Mouse (Mus musculus): ENCODE data around the gene Cxcr6. TPM values are rescaled to one million over a fixed set of nuclear protein-coding genes. Genes with fewer than 3 reads are reported as not detected.

Gene Cxcr6
- total RNA-seq (2014; rRNA removed) (not detected in 2 replicates), polyA plus RNA-seq (2015; fragmentation: Nextera tagmentation; extraction: Ambion mirVana) (0.12 TPM in 1 of 2 replicates, not detected in the other)

- Histone ChIP-seq H3K27me3 (ENCODE audit: insufficient read depth, low read length) (no peaks in the 10 kb centered on the region), H3K4me1 (ENCODE audit: insufficient read depth, low read length) (no peaks in the 10 kb centered on the region), H3K4me2 (ENCODE audit: low read depth, low read length, poor library complexity, severe bottlenecking) (no peak within 1 kb of the TSS), H3K9me3 (ENCODE audit: low read length) (no peaks in the 10 kb centered on the region), H3K27ac (ENCODE audit: low read depth, low read length) (no peak within 1 kb of the TSS), H3K9ac (replicated peaks; ENCODE audit: low read length, poor library complexity, severe bottlenecking) (no peak within 1 kb of the TSS), H3K36me3 (ENCODE audit: insufficient read depth, low read length) (peaks cover 10% of the 10 kb centered on the region; the same call in 1 of the 2 replicates), H3K4me3 (ENCODE audit: low read depth, low read length) (no peak within 1 kb of the TSS)
- DNase-seq (ENCODE audit: low spot score) (no peak), ATAC-seq (ENCODE audit: low FRiP score) (no peak)
- 84% methylated on average over 5 of the region's 5 CpGs for WGBS
- TF ChIP-seq CTCF (IDR thresholded peaks at IDR 0.05) = no peak
Measured at GRCm38 (mm10) chr9:123806267-123806666, at the start of gene Cxcr6. Cxcr6 (plus strand) TSS chr9:123806475.

- no peak for TF ChIP-seq CTCF (IDR thresholded peaks at IDR 0.05)
- no peak for ATAC-seq (ENCODE audit: low FRiP score)
- Histone ChIP-seq H3K9me3 (ENCODE audit: low read length) (no peaks in the 10 kb centered on the region), H3K36me3 (ENCODE audit: insufficient read depth, low read length) (no peaks in the 10 kb centered on the region), H3K27ac (ENCODE audit: low read depth, low read length) (no peak overlapping the region), H3K9ac (replicated peaks; ENCODE audit: low read length, poor library complexity, severe bottlenecking) (no peak overlapping the region), H3K4me2 (ENCODE audit: low read depth, low read length, poor library complexity, severe bottlenecking) (no peak overlapping the region), H3K27me3 (ENCODE audit: insufficient read depth, low read length) (no peaks in the 10 kb centered on the region), H3K4me1 (ENCODE audit: insufficient read depth, low read length) (no peaks in the 10 kb centered on the region), H3K4me3 (ENCODE audit: low read depth, low read length) (no peak overlapping the region)
- 84% methylated on average over 3 of the region's 3 CpGs for WGBS
- DNase-seq (ENCODE audit: low spot score) = no peak
Measured at GRCm38 (mm10) chr9:123756752-123757151, 49.5 kb upstream of the Cxcr6 start.

GRCm38 (mm10) chr9:123757326-123757725 lies 48.9 kb upstream of the Cxcr6 start:
- Histone ChIP-seq H3K27ac (ENCODE audit: low read depth, low read length) (no peak overlapping the region), H3K36me3 (ENCODE audit: insufficient read depth, low read length) (no peaks in the 10 kb centered on the region), H3K4me3 (ENCODE audit: low read depth, low read length) (no peak overlapping the region), H3K9ac (replicated peaks; ENCODE audit: low read length, poor library complexity, severe bottlenecking) (no peak overlapping the region), H3K27me3 (ENCODE audit: insufficient read depth, low read length) (no peaks in the 10 kb centered on the region), H3K4me2 (ENCODE audit: low read depth, low read length, poor library complexity, severe bottlenecking) (no peak overlapping the region), H3K4me1 (ENCODE audit: insufficient read depth, low read length) (no peaks in the 10 kb centered on the region), H3K9me3 (ENCODE audit: low read length) (no peaks in the 10 kb centered on the region)
- WGBS = 66% methylated on average over 2 of the region's 2 CpGs
- no peak for ATAC-seq (ENCODE audit: low FRiP score)
- TF ChIP-seq CTCF (IDR thresholded peaks at IDR 0.05) = no peak
- no peak for DNase-seq (ENCODE audit: low spot score)

DNA sequence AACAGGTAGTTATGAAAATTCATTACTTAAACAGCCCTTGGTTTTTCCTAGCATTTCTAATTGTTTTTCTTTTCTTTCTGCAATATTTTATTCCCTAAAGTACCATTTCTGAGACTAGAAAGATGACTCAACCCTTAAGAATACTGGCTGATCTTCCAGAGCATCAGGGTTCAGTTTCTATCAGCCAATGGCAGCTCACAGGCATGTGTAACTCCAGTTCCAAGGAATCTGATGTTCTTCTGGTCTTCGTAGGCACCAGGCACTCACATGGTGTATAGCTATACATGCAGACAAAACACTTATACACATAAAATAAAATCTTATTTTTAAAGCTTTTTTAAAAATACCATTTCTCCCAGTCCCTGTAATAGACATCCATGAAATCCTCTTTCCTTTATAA lies 48.1 kb upstream of the Cxcr6 start:
- Histone ChIP-seq H3K4me3 (ENCODE audit: low read depth, low read length) (no peak overlapping the region), H3K9me3 (ENCODE audit: low read length) (no peaks in the 10 kb centered on the region), H3K9ac (replicated peaks; ENCODE audit: low read length, poor library complexity, severe bottlenecking) (no peak overlapping the region), H3K4me1 (ENCODE audit: insufficient read depth, low read length) (no peaks in the 10 kb centered on the region), H3K27me3 (ENCODE audit: insufficient read depth, low read length) (no peaks in the 10 kb centered on the region), H3K27ac (ENCODE audit: low read depth, low read length) (no peak overlapping the region), H3K4me2 (ENCODE audit: low read depth, low read length, poor library complexity, severe bottlenecking) (no peak overlapping the region), H3K36me3 (ENCODE audit: insufficient read depth, low read length) (no peaks in the 10 kb centered on the region)
- 79% methylated on average over 1 of the region's 1 CpGs for WGBS
- no peak for ATAC-seq (ENCODE audit: low FRiP score)
- DNase-seq (ENCODE audit: low spot score) = no peak
- TF ChIP-seq CTCF (IDR thresholded peaks at IDR 0.05) = no peak

DNA sequence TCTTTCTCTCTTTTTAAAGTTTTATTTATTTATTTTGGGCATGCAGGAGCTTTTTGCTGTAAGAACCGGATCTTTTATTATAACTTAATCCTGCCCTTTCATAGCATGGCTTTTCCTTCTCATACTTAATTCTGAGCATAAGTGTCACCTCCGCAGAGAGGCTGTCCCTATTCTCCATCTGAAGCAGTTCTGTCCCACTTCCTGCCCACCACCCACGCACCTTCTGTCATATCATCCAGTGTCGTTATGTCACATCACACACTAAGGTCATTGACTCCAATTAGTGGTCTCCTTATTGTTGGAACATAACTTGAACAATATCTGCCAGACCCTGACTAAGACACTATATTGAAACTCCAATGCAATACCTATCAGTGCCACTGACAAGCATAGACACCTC lies 47.6 kb upstream of the Cxcr6 start:
- H3K4me1 ChIP-seq (ENCODE audit: insufficient read depth, low read length) = no peaks in the 10 kb centered on the region
- TF ChIP-seq CTCF (IDR thresholded peaks at IDR 0.05) = no peak
- H3K4me2 ChIP-seq (ENCODE audit: low read depth, low read length, poor library complexity, severe bottlenecking) = no peak overlapping the region
- ATAC-seq (ENCODE audit: low FRiP score) (no peak), DNase-seq (ENCODE audit: low spot score) (no peak)
- WGBS = 86% methylated on average over 4 of the region's 4 CpGs
- H3K4me3 ChIP-seq (ENCODE audit: low read depth, low read length) = no peak overlapping the region
- no peak overlapping the region for H3K9ac ChIP-seq (replicated peaks; ENCODE audit: low read length, poor library complexity, severe bottlenecking)
- H3K27me3 ChIP-seq (ENCODE audit: insufficient read depth, low read length) = no peaks in the 10 kb centered on the region
- no peak overlapping the region for H3K27ac ChIP-seq (ENCODE audit: low read depth, low read length)
- H3K36me3 ChIP-seq (ENCODE audit: insufficient read depth, low read length) = no peaks in the 10 kb centered on the region
- no peaks in the 10 kb centered on the region for H3K9me3 ChIP-seq (ENCODE audit: low read length)

DNA sequence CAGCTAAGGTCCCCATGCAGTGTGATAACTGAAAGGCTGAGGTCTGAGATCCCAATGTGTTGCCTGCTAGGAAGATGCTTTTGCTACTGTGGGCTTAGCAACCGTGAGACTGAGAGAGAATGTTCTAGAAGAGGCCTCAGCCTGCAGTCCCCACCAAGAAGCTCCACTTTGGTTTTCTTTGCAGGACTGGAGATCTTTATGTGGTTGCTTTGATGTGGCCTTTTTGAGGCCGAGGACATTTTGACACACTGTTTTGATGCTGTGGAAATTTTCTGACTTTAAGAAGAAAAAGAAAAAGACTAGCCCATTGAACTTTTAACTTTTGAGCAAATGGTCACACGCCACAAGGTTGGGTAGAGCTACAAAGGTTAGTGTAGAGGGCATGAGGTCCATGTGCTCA lies 45.5 kb upstream of the Cxcr6 start:
- Histone ChIP-seq H3K9ac (replicated peaks; ENCODE audit: low read length, poor library complexity, severe bottlenecking) (no peak overlapping the region), H3K27me3 (ENCODE audit: insufficient read depth, low read length) (no peaks in the 10 kb centered on the region), H3K4me3 (ENCODE audit: low read depth, low read length) (no peak overlapping the region), H3K4me1 (ENCODE audit: insufficient read depth, low read length) (no peaks in the 10 kb centered on the region), H3K9me3 (ENCODE audit: low read length) (no peaks in the 10 kb centered on the region), H3K27ac (ENCODE audit: low read depth, low read length) (no peak overlapping the region), H3K4me2 (ENCODE audit: low read depth, low read length, poor library complexity, severe bottlenecking) (no peak overlapping the region), H3K36me3 (ENCODE audit: insufficient read depth, low read length) (no peaks in the 10 kb centered on the region)
- DNase-seq (ENCODE audit: low spot score) (no peak), ATAC-seq (ENCODE audit: low FRiP score) (no peak)
- WGBS = 91% methylated on average over 3 of the region's 3 CpGs
- no peak for TF ChIP-seq CTCF (IDR thresholded peaks at IDR 0.05)
